Mouse (Mus musculus): ENCODE results near the gene Tmem41a.
"Not testable (repeated sequence)": the region's sequence is repeated elsewhere in the genome, so short reads cannot be mapped to it uniquely, and the experiment has no call there.

The Tmem41a gene

GRCm38 (mm10) chr16:21946761-21947715 lies at the start of gene Tmem41a:
Gene Tmem41a, minus strand, starts transcription at chr16:21947552.
- DNase-seq = peak; percentile 89 to 96

- DNase-seq = no peak
These were observed 49.0 kb upstream of the Tmem41a start for GRCm38 (mm10) chr16:21996402-21996801.

DNA sequence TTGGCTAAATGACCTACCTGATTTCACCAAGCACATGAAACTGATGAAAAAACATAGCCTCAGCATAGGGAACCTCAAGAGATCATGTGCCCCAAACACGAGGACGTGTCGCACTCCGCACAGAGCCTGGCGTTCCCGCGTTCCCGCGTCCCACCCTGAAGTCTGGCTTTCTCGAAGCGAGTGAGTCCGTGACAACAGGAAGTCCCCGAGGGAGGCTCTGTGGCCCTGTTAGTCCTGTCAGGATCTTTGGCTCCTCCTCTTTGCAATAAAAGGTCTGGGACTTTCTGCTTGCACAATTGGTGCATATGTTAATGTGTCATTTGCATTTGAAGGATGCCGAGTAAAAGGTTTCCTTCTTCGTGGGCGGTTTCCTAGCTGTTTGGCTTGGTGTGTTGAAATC lies 48.0 kb upstream of the Tmem41a start, which contains the start of gene Liph:
Gene Liph (minus strand): TSS at position 360 of the 400 bp plus-strand sequence.
- peak; percentile 20 to 34 for DNase-seq

DNA sequence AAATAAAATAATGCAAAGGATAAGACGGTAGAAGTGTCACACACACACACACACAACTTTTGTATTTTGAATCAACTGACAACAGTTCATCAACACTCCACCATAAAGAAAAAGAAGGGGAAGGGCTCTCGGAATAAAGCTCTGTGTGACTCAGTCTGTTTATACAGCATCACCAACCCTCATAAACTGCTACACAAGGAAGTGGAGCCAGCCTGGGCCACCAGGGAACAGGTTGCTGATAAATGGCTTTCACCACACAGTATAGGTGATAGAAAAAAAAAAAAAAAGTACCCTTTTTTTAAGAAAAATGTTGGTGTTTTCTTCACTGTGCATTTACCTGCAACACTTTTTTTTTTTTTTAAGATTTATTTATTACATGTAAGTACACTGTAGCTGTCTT lies 44.4 kb upstream of the Tmem41a start:
- DNase-seq = no peak

- not testable (repeated sequence) for DNase-seq
These were observed 43.5 kb upstream of the Tmem41a start for GRCm38 (mm10) chr16:21990893-21991292.

- no peak for DNase-seq
These were observed 40.6 kb upstream of the Tmem41a start for GRCm38 (mm10) chr16:21987956-21988355.

- no peak for DNase-seq
These were observed 38.8 kb upstream of the Tmem41a start for GRCm38 (mm10) chr16:21986191-21986590.

DNA sequence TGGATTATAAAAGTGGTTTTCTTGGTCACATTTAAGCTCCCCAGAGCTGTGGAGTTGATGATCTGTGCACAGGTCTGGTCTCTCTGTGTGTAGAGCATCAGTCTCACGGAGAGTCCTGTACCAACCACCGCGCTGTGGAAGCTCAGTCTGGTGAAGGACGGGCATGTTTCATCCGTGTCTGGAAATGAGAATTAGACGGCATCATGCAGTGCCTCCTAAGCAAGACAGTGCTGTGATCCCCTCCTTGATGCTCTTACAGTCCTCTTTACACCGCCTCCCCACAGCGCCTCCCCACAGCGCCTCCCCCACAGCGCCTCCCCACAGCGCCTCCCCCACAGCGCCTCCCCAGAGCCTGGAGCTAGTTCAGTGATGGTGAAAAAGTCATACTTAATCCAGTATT lies 36.7 kb upstream of the Tmem41a start:
- DNase-seq = no peak

- no peak for DNase-seq
These were observed 36.2 kb upstream of the Tmem41a start for GRCm38 (mm10) chr16:21983581-21983980.

- no peak for DNase-seq
These were observed 35.8 kb upstream of the Tmem41a start for GRCm38 (mm10) chr16:21983146-21983545.

DNA sequence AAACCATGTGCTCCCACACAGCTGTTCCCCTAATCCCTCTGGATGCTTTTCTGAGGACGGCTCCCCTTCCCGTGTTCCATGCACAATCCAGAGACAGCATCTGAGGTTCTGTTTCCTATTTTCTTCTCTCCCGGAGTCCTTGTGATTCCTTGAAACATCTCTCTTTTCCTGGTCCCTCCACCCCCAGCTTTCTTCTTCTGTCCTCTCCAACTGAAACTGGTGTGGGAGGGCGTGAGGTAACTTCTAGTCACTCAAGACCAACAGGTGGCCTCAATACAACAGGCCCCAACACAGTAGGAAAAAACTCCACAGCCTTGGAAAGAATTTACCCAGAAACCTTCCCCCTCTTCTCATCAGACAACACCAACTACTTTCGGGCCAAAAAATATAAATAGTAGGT lies 30.0 kb upstream of the Tmem41a start:
- DNase-seq = no peak

DNA sequence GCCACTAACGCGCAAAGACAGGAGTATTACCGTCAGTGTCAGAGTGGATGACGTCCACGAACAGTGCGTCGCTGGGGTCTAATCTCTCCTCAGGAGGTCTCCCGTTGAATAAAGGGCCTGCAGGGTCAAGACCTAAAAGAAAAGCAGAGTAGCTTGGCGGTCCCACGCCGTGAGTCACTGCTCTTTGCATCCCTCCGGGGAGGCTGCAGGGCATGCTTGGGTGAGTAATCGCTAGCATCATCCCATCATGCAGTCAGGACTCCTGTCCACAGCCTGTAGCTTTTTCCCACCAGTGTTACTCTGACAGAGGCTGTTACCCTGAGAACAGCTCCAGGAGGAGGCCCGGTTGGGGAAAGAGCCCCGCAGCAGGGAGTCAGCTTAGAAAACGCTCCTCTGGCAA lies 28.9 kb upstream of the Tmem41a start:
- DNase-seq = no peak

DNA sequence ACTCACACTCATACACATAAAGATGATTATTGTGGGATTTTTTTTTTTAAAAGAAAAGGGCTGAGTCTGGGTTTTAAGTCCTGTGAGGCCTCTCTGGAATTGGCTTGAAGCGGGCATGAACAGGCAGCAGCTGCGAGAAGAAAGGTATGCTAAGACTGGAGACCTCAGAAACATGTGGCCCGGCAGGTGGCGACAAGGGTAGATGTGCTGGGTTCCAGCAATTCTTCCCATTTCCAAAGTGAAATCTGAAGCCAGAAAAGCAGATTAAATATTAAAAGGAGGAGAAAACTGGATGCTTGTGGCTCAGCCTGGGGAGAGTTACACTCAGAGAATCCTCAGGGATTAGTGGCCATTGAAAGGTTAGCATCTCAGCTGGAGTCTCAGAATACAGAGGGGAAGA lies 24.1 kb upstream of the Tmem41a start:
- DNase-seq = peak in 1 of 2 experiments; percentile 6

DNA sequence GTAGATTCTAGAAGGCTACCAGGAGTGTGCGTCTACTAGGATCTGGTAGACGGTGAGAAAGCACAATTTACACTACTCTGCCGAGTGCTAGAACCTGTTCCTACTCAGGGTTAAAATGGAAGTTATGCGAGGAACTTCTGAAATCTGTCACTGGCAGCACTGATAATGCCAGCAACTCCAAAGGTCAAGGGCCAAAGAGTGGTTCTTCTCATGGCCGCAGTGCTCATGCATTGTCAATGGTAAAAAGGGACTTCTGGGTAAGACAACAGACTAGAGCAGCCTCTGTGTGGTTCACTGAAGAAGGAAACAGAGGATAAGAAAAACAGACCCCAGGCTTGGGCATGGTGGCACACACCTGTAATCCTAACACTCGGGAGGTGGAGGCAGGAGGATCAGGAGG lies 23.2 kb upstream of the Tmem41a start:
- no peak for DNase-seq

- no peak for DNase-seq
These were observed 22.5 kb upstream of the Tmem41a start for GRCm38 (mm10) chr16:21969874-21970273.

- no peak for DNase-seq
These were observed 18.2 kb upstream of the Tmem41a start for GRCm38 (mm10) chr16:21965576-21965975.

DNA sequence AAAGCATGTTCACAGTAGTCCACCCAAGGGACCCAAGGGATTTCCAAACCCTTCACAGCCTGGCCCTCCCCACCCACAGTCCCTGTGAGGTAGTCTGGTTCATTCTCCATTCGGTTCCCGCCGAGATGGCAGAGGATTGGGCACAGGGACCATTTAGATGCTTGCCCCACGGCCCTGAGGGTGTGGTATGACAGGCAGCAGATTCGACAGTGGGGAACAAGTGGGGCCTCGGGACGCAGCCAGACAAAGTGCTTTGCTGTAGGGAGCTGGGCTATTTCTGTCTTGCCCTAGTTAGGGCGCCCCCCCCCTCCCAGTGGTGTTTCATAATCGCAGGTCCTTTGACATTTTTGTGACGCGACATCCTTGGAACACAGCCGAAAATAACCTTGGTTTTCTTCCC lies 8.2 kb upstream of the Tmem41a start:
- no peak for DNase-seq

DNA sequence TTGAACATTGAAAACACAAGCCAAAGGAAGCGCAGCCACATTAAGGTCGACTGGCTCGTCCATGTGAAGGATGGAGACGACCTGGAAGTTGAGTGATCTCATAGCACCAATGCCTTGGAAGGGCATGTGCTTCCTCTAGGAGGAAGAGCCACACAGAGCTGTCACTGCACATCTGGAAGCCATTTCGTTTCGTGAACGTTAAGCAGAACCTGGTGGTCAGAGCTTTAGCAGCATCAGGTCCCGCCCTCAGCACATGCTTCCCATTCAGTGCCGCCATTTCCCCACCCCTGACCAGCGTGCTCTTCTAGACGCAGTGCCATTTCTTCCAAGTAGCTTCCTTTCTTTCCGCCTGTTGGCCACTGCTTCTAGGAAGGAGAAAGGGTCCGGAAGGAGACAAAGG lies 18.9 kb downstream of the Tmem41a start:
- no peak for DNase-seq

- DNase-seq = peak in 1 of 2 experiments; percentile 11
These were observed 30.7 kb downstream of the Tmem41a start for GRCm38 (mm10) chr16:21916681-21917080.

DNA sequence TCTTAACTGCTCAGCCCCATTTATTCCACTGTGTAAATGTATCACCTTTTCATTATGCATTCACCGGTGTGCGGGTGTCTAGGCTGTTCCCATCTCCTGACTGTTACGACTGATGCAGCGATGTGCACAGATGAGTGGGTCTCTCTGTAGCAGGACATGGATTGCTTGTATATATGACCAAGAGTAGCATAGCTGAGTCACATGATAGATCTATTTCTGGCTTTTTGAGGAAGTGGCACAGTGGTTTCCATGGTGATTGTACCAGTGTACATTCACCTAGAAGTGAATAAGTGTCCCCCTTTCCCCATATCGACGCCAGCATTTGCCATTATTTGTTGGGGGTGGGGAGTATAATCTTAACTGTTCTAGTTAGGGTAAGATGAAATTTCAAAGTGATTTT lies 34.0 kb downstream of the Tmem41a start:
- DNase-seq = no peak

GRCm38 (mm10) chr16:21908906-21909305 lies 38.4 kb downstream of the Tmem41a start:
- DNase-seq = peak in 1 of 2 experiments; percentile 21

- DNase-seq = no peak
These were observed 40.5 kb downstream of the Tmem41a start for GRCm38 (mm10) chr16:21906902-21907301.

DNA sequence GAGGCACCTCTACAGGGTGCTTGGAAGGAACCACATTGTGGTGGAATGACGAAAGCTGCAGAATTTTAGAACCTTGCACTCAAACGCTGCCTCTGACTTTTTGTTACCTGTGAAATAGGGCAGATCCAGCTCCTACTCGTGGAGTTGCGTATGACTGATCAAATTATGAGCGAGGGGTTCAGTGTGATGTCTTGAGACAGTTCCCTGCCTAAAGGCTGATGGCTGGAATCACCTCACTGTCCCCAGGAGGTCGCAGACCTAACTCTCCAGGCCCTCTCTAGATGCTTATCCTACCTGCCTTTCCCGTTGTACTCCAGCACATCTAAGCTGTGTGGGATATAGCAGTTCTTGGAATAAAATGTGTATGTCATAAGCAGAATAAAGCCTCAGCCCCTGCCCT lies 41.4 kb downstream of the Tmem41a start:
- no peak for DNase-seq

DNA sequence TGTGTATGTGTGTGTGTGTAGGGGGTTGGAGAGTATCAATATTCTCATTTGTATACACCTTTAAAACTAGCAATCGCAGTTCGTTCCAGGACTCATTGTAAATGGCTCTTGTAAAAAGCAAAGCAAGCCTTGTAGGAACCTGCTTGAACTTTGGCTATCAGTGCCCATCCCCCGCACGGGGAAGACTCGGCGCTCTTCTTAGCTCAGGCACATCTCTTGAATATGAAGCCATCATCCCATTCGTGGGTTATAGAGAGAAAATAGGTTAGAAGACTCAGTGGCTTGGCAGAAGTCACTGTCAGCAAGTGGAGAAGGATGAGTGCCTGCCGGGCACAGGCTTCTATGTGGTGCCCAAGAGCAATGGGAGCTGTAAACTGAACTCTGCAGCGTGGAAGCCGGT lies 42.7 kb downstream of the Tmem41a start:
- peak in 1 of 2 experiments; percentile 35 for DNase-seq

Measured in kidney, postnatal 36 days (tissue).